Mouse (Mus musculus): ENCODE data around the gene Lif. TPM values are rescaled to one million over a fixed set of nuclear protein-coding genes. Genes with fewer than 3 reads are reported as not detected.

Lif gene
- polyA plus RNA-seq, 1 experiment from 2014 or later: not detected

DNA sequence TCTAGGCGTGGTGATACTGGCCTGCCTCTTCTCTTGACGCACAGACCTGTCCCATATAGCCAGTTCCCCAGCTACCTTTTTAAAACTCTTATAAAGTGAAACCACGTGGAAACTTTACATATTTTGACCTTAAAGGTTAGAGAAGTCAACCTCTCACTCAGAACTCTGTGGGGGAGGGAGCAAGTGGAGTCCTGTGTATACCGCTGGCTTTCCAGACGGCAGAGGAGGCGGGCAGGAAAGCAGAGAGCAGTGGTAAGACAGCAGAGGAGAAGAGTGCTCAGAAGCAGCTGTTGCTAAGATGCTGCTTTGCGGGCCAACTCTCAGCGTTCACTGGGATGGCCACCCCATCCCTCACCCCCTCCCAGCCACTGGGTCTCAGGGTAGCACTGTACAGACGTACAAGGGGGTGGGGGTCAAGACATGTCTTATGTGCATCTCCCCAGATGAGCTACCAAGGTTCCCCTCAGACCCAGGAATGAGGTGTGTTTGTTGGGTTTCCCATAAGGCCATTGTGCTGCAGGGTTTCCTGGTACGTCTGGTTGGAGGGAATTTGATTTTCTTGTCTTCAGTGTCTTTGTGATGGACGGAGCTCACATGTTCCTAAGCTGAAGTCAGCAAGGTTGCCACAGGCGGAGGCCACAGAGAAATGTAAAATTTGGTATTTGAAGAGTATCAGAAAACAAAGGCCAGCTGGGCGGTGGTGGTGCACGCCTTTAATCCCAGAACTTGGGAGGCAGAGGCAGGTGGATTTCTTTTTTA, 10.0 kb upstream of the Lif start:
- WGBS: 74% methylated on average over 14 of the region's 14 CpGs
- Histone ChIP-seq H3K4me2 (no peak overlapping the region), H3K9me3 (ENCODE audit: control insufficient read depth, low read length) (no peaks in the 10 kb centered on the region), H3K4me1 (replicated peaks; ENCODE audit: control insufficient read depth, insufficient read depth, low read length) (peaks cover 8% of the 10 kb centered on the region), H3K36me3 (ENCODE audit: control insufficient read depth, insufficient read depth, low read length) (no peaks in the 10 kb centered on the region), H3K9ac (ENCODE audit: low read depth, low read length) (no peak overlapping the region), H3K4me3 (ENCODE audit: low read depth, low read length) (no peak overlapping the region), H3K27me3 (replicated peaks; ENCODE audit: control insufficient read depth, insufficient read depth, low read length) (no peaks in the 10 kb centered on the region), H3K27ac (ENCODE audit: low read depth, low read length) (no peak overlapping the region)
- ATAC-seq (replicated peaks; ENCODE audit: low FRiP score) (no peak), DNase-seq (ENCODE audit: low spot score) (no peak)

DNA sequence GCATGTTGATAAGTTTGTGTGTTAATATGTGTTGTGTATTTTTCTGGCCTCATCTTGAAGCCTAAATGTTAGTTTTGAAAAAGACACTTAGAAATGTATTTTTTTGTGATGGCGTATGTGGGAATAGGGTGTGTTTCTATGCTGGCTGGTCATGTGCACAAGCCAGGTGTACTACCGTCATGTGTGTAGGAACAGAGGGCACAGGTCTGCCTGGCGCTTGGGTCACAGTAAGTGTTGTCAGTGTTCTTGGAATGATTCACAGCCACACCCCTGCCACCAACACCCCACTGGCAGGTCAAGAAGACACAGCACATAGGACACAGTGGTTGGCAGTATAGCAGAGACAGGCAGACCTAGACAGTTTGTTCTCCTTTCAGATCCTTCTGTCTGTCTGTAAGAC, 8.2 kb upstream of the Lif start:
- no peak overlapping the region for H3K27ac ChIP-seq (ENCODE audit: low read depth, low read length)
- no peak overlapping the region for H3K9ac ChIP-seq (ENCODE audit: low read depth, low read length)
- WGBS: 91% methylated on average over 3 of the region's 3 CpGs
- no peaks in the 10 kb centered on the region for H3K36me3 ChIP-seq (ENCODE audit: control insufficient read depth, insufficient read depth, low read length)
- peaks cover 8% of the 10 kb centered on the region for H3K4me1 ChIP-seq (replicated peaks; ENCODE audit: control insufficient read depth, insufficient read depth, low read length)
- DNase-seq (ENCODE audit: low spot score): no peak
- H3K27me3 ChIP-seq (replicated peaks; ENCODE audit: control insufficient read depth, insufficient read depth, low read length): no peaks in the 10 kb centered on the region
- H3K9me3 ChIP-seq (ENCODE audit: control insufficient read depth, low read length): no peaks in the 10 kb centered on the region
- ATAC-seq (replicated peaks; ENCODE audit: low FRiP score): no peak
- H3K4me2 ChIP-seq: no peak overlapping the region
- H3K4me3 ChIP-seq (ENCODE audit: low read depth, low read length): no peak overlapping the region

DNA sequence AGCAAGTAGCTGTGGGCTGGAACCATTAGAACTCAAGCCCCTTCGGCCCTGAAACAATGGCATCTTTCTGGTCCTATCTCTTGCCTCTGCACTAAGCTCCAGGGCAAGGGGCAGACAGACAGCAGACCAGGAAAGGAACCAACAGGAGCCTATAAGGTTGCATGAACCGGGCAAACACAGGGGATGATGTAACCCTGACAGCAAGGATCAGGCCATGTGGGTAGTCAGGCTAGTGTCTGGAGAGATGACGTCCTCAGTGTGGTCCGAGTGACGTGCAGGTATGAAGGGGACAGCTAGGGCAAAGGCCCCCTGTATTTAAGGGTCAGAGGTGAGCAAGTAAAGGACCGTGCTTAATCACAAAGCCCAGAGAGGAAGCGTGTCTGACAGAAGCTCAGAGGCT, 7.1 kb upstream of the Lif start:
- Histone ChIP-seq H3K27ac (ENCODE audit: low read depth, low read length) (no peak overlapping the region), H3K4me3 (ENCODE audit: low read depth, low read length) (no peak overlapping the region), H3K36me3 (ENCODE audit: control insufficient read depth, insufficient read depth, low read length) (no peaks in the 10 kb centered on the region), H3K4me1 (replicated peaks; ENCODE audit: control insufficient read depth, insufficient read depth, low read length) (peaks cover 8% of the 10 kb centered on the region), H3K9me3 (ENCODE audit: control insufficient read depth, low read length) (no peaks in the 10 kb centered on the region), H3K27me3 (replicated peaks; ENCODE audit: control insufficient read depth, insufficient read depth, low read length) (no peaks in the 10 kb centered on the region), H3K9ac (ENCODE audit: low read depth, low read length) (no peak overlapping the region), H3K4me2 (no peak overlapping the region)
- no peak for DNase-seq (ENCODE audit: low spot score)
- no peak for ATAC-seq (replicated peaks; ENCODE audit: low FRiP score)
- WGBS: 76% methylated on average over 7 of the region's 7 CpGs

DNA sequence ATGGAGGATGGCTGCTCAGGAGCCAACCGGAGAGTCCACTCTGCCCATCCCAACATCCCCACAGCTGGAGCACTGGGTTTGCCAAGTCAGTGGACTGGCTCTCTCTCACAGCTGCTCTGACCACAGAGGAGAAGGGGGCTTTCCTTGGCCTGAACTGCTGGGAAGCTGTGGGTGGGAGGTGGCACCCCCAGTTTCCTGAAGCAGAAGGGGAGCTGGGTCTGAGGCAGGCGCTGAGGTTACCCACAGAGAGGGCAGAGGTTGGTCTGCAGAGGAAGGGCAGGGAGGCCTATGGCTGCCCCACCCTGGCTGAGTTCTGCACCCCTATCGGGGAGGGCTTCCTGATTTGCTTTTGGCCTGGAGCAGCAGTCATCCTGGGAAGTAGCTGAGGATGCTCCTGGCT, 6.0 kb upstream of the Lif start:
- H3K9ac ChIP-seq (ENCODE audit: low read depth, low read length): no peak overlapping the region
- no peak for DNase-seq (ENCODE audit: low spot score)
- H3K27me3 ChIP-seq (replicated peaks; ENCODE audit: control insufficient read depth, insufficient read depth, low read length): no peaks in the 10 kb centered on the region
- H3K9me3 ChIP-seq (ENCODE audit: control insufficient read depth, low read length): no peaks in the 10 kb centered on the region
- H3K4me2 ChIP-seq: no peak overlapping the region
- ATAC-seq (replicated peaks; ENCODE audit: low FRiP score): no peak
- H3K4me1 ChIP-seq (replicated peaks; ENCODE audit: control insufficient read depth, insufficient read depth, low read length): peaks cover 2% of the 10 kb centered on the region; the same call in 1 of the 2 replicates
- WGBS: 64% methylated on average over 3 of the region's 3 CpGs
- H3K4me3 ChIP-seq (ENCODE audit: low read depth, low read length): no peak overlapping the region; the same call in 1 of the 2 replicates
- H3K36me3 ChIP-seq (ENCODE audit: control insufficient read depth, insufficient read depth, low read length): no peaks in the 10 kb centered on the region
- H3K27ac ChIP-seq (ENCODE audit: low read depth, low read length): no peak overlapping the region

DNA sequence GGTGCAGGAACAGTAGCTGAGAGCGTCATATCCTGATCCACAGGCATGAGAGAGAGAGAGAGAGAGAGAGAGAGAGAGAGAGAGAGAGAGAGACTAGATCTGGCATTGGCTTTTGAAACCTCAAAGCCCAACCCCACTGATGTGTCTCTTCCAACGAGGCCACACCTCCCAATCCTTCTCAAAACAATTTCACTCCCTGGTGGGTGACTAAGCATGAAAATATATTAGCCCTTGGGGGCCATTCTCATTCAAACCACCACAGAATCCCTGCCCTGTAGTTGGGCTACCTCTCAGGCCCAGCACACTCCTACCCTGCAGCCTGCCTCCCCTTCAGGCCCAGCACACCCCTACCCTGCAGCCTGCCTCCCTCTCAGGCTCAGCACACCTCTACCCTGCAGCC, 4.5 kb upstream of the Lif start:
- Histone ChIP-seq H3K9me3 (ENCODE audit: control insufficient read depth, low read length) (no peaks in the 10 kb centered on the region), H3K4me2 (no peak overlapping the region), H3K9ac (ENCODE audit: low read depth, low read length) (no peak overlapping the region), H3K27me3 (replicated peaks; ENCODE audit: control insufficient read depth, insufficient read depth, low read length) (no peaks in the 10 kb centered on the region), H3K4me1 (replicated peaks; ENCODE audit: control insufficient read depth, insufficient read depth, low read length) (no peaks in the 10 kb centered on the region), H3K4me3 (ENCODE audit: low read depth, low read length) (no peak overlapping the region), H3K27ac (ENCODE audit: low read depth, low read length) (no peak overlapping the region), H3K36me3 (ENCODE audit: control insufficient read depth, insufficient read depth, low read length) (no peaks in the 10 kb centered on the region)
- DNase-seq (ENCODE audit: low spot score) (no peak), ATAC-seq (replicated peaks; ENCODE audit: low FRiP score) (no peak)
- WGBS: 80% methylated on average over 2 of the region's 2 CpGs

DNA sequence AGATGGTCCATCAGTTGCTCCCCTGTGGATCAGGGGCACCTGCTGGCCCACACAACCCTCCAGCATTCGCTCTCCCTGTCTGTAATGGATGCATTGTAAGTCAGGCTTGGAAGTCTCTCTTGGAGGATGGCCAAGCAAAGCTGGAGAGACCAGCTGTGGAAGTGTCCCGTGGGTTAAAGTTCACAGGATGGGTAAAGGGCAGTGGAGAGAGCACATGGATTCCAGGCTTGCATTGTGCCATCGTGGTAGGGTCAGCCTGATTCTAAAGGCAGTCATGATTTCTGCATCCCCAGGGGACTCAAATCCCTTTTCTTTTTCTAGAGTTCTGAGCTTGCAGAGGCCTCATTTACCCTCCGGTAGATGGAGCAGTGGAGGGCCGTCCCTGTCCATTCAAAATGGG, 399 bp downstream of the Lif start:
- Histone ChIP-seq H3K4me3 (ENCODE audit: low read depth, low read length) (no peak overlapping the region), H3K36me3 (ENCODE audit: control insufficient read depth, insufficient read depth, low read length) (no peaks in the 10 kb centered on the region)
- no peak for ATAC-seq (replicated peaks; ENCODE audit: low FRiP score)

DNA sequence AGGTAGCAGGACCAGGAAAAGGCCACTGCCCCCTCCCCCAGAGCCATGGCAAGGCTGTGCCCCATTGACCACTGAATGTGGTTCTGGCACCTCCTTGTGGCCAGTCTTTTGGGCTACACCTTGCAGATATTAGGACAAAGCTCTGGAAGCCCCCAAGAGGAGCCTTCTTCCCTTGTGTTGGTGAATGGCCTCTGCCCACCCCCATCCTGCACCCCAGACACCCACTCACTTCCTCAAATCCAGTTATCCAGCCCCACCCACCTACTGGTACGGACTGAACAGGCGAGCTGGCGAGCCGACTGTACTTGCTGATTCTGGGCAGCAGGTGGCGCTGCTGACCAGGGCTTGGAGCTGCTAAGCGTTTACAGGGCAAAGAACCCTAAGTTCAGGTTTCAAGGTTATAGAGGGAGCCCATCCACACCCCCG, 1.3 kb downstream of the Lif start:
- Histone ChIP-seq H3K9me3 (ENCODE audit: control insufficient read depth, low read length) (no peaks in the 10 kb centered on the region), H3K27ac (ENCODE audit: low read depth, low read length) (no peak overlapping the region), H3K27me3 (replicated peaks; ENCODE audit: control insufficient read depth, insufficient read depth, low read length) (no peaks in the 10 kb centered on the region), H3K4me2 (peak overlapping the region; percentile 46), H3K4me1 (replicated peaks; ENCODE audit: control insufficient read depth, insufficient read depth, low read length) (peaks cover 16% of the 10 kb centered on the region), H3K9ac (ENCODE audit: low read depth, low read length) (no peak overlapping the region), H3K4me3 (ENCODE audit: low read depth, low read length) (peak overlapping the region; percentile 11; the same call in 1 of the 2 replicates), H3K36me3 (ENCODE audit: control insufficient read depth, insufficient read depth, low read length) (no peaks in the 10 kb centered on the region)
- under 1% methylated on average over 7 of the region's 7 CpGs for WGBS
- DNase-seq (ENCODE audit: low spot score) (peak; percentile 85), ATAC-seq (replicated peaks; ENCODE audit: low FRiP score) (peak; percentile 63)

More for the DNA sequence above, 399 bp downstream of the Lif start:
- WGBS: 68% methylated on average over 5 of the region's 5 CpGs
- no peak overlapping the region for H3K9ac ChIP-seq (ENCODE audit: low read depth, low read length)
- no peak overlapping the region for H3K27ac ChIP-seq (ENCODE audit: low read depth, low read length)
- no peak overlapping the region for H3K4me2 ChIP-seq
- no peak for DNase-seq (ENCODE audit: low spot score)
- no peaks in the 10 kb centered on the region for H3K9me3 ChIP-seq (ENCODE audit: control insufficient read depth, low read length)
- peaks cover 10% of the 10 kb centered on the region for H3K4me1 ChIP-seq (replicated peaks; ENCODE audit: control insufficient read depth, insufficient read depth, low read length)
- no peaks in the 10 kb centered on the region for H3K27me3 ChIP-seq (replicated peaks; ENCODE audit: control insufficient read depth, insufficient read depth, low read length)

GRCm38 (mm10) chr11:4260463-4261187, 3.3 kb downstream of the Lif start:
- peak overlapping the region; percentile 49 for H3K4me2 ChIP-seq
- H3K4me1 ChIP-seq (replicated peaks; ENCODE audit: control insufficient read depth, insufficient read depth, low read length): peaks cover 16% of the 10 kb centered on the region
- no peak overlapping the region; the same call in 1 of the 2 replicates for H3K4me3 ChIP-seq (ENCODE audit: low read depth, low read length)
- peak overlapping the region; percentile 30; the same call in 1 of the 2 replicates for H3K9ac ChIP-seq (ENCODE audit: low read depth, low read length)
- no peaks in the 10 kb centered on the region for H3K36me3 ChIP-seq (ENCODE audit: control insufficient read depth, insufficient read depth, low read length)
- DNase-seq (ENCODE audit: low spot score): no peak
- ATAC-seq (replicated peaks; ENCODE audit: low FRiP score): no peak
- H3K9me3 ChIP-seq (ENCODE audit: control insufficient read depth, low read length): no peaks in the 10 kb centered on the region
- WGBS: 36% methylated on average over 14 of the region's 14 CpGs
- no peak overlapping the region for H3K27ac ChIP-seq (ENCODE audit: low read depth, low read length)
- H3K27me3 ChIP-seq (replicated peaks; ENCODE audit: control insufficient read depth, insufficient read depth, low read length): peaks cover 12% of the 10 kb centered on the region

GRCm38 (mm10) chr11:4261188-4261494, 3.8 kb downstream of the Lif start:
- ATAC-seq (replicated peaks; ENCODE audit: low FRiP score) (peak; percentile 26; the same call in 1 of the 2 replicates), DNase-seq (ENCODE audit: low spot score) (no peak)
- peaks cover 17% of the 10 kb centered on the region for H3K27me3 ChIP-seq (replicated peaks; ENCODE audit: control insufficient read depth, insufficient read depth, low read length)
- no peaks in the 10 kb centered on the region for H3K9me3 ChIP-seq (ENCODE audit: control insufficient read depth, low read length)
- H3K36me3 ChIP-seq (ENCODE audit: control insufficient read depth, insufficient read depth, low read length): no peaks in the 10 kb centered on the region
- H3K4me2 ChIP-seq: no peak overlapping the region; the same call in 1 of the 2 replicates
- no peak overlapping the region for H3K27ac ChIP-seq (ENCODE audit: low read depth, low read length)
- 34% methylated on average over 7 of the region's 7 CpGs for WGBS
- H3K9ac ChIP-seq (ENCODE audit: low read depth, low read length): no peak overlapping the region
- H3K4me1 ChIP-seq (replicated peaks; ENCODE audit: control insufficient read depth, insufficient read depth, low read length): peaks cover 16% of the 10 kb centered on the region
- no peak overlapping the region for H3K4me3 ChIP-seq (ENCODE audit: low read depth, low read length)
